Mouse (Mus musculus): ENCODE measurements around the gene Batf.

GRCm38 (mm10) chr12:85745827-85746695 lies 59.6 kb downstream of the Batf start, which contains the start of gene Flvcr2:
- TF ChIP-seq CTCF (IDR thresholded peaks at IDR 0.05; ENCODE audit: control insufficient read depth, insufficient read depth, low read length) (peak; percentile 53), POLR2A (IDR thresholded peaks at IDR 0.05; ENCODE audit: borderline replicate concordance, control insufficient read depth, low read depth, low read length) (no peak)

All from bone marrow, adult 2 months (tissue).